Mouse (Mus musculus) kidney, postnatal 10 days (tissue): ENCODE data around the gene Cox20.

Source experiments
- DNase-seq: peaks from one replicate; pipeline ENCODE4 v3.0.0; 2021; ENCODE audit warnings: mixed read lengths

Cox20 gene

GRCm38 (mm10) chr1:178357776-178358710 is 39.1 kb downstream of the Cox20 start:
- DNase-seq: no peak

- DNase-seq: no peak
Observed at GRCm38 (mm10) chr1:178360264-178360663, 41.3 kb downstream of the Cox20 start.

DNA sequence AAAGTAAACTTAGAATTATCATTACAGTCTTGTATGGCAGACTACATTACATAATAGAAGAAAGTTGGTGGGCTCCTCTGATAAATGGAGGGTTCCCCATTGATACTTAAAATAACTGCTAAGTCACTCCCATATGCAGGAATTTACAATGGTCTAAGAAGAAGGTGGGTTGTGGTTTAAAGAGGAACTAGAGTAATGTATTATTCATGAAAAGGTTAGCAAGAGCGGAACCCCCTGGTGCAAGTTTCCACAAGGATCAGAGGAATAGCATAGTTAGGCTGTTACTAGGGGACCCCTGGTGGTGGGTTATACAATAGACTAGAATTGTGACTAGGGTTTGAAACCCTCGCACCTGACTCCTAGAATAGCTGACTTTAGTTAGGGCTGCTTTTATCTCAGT is 41.8 kb downstream of the Cox20 start:
- no peak for DNase-seq

DNA sequence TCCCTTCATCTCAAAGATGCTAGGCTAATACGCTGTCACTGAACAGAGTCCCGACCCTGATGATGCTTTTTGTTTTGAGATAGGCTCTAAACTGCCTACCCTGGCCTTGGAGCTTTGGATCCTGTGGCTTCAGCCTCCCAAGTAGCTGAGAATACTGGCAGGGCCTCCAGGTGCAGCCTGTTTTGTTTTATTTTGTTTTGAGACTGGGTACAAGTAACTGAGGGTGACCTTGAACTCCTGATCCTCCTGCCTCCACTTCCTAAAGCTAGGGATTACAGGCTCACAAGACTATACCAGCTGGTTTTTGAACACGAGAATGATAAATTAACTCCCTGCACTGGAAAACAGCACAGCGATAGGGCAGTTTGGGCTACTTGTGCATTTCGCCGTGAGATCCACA is 46.2 kb downstream of the Cox20 start:
- DNase-seq: no peak

DNA sequence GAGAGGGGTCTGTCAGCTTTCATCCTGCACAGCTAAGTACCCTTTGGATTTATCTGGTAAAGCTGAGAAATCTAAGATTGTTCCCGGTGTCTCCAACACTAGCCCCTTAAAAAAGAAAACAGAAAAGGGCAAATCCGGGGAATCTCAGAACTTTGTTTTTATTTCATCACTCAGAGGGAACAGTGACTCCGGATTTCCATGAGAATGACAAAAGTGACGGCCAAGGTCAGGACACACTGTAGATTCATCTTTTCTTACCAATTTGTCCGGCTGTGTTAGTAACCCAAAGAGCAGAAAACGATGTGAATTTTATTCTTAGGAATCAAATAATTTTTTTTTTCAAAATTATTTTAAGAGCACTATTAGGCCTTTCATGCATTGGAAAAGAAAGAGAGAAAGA is 49.2 kb downstream of the Cox20 start:
- DNase-seq: no peak

GRCm38 (mm10) chr1:178368548-178369271 is 49.8 kb downstream of the Cox20 start:
- peak; percentile 93 for DNase-seq

DNA sequence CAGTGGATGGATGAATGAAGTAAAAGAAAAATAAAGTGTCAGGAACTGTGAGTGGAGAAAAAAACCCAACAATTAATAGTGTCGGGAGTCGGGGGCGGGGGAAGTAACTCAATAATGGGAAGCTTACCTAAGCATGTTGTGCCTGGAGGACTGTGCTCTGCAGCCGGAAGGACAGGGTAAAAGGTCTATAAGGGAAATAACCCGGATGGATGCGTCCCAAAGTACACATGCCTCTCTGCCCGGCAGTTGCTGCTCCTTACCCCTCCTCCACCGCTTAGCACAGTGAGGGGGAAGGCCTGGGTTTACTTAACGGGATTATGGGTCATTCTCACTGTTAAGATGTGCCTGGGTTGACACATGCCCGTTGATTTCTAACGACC is 50.3 kb downstream of the Cox20 start:
- DNase-seq: peak; percentile 67
